Mouse (Mus musculus) lung, adult 18-20 months (tissue): Measurements from ENCODE around the gene Ssx2ip.

Source experiments
- DNase-seq, 2 experiments: peaks; one replicate each; pipeline ENCODE4 v3.0.0; 2022; ENCODE audit warnings: mixed read lengths in 2 of 2

The Ssx2ip gene

GRCm38 (mm10) chr3:146404311-146405201 is at the start of gene Ssx2ip:
Gene Ssx2ip, plus strand, starts transcription at chr3:146404642.
- DNase-seq: peak; percentile 94 to 95

GRCm38 (mm10) chr3:146355146-146355545 is 49.3 kb upstream of the Ssx2ip start:
- no peak for DNase-seq

GRCm38 (mm10) chr3:146365471-146365870 is 39.0 kb upstream of the Ssx2ip start:
- DNase-seq: no peak

GRCm38 (mm10) chr3:146367058-146367457 is 37.4 kb upstream of the Ssx2ip start:
- DNase-seq: no peak

DNA sequence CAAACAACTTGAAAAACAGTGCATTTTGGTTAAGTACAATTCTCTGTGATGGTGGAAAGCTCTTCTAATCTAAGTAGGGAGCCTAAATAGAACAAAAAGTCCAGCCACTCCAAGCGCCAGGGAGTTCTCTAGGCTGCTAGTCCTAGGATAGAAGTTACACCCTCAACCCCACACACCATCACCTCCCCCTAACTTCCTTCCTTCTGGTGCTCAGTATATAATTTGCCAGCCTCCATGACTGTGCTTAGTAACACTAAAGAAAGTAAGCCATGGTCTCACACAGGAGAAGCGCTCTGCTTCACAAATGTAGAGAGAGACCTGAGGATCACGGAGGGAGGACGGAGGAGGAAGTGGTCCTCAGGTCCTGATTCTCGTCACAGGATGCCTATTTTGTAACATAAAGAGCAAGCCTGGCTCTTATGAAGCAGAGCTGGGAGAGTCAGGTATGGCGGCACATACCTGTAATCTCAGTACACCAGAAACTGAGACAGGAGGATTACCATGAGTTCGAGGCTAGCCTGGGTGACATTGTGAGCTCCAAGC is 33.8 kb upstream of the Ssx2ip start:
- DNase-seq: no peak

GRCm38 (mm10) chr3:146371201-146371600 is 33.2 kb upstream of the Ssx2ip start:
- DNase-seq: no peak

- no peak for DNase-seq
Observed at GRCm38 (mm10) chr3:146374596-146375175, 29.8 kb upstream of the Ssx2ip start.

DNA sequence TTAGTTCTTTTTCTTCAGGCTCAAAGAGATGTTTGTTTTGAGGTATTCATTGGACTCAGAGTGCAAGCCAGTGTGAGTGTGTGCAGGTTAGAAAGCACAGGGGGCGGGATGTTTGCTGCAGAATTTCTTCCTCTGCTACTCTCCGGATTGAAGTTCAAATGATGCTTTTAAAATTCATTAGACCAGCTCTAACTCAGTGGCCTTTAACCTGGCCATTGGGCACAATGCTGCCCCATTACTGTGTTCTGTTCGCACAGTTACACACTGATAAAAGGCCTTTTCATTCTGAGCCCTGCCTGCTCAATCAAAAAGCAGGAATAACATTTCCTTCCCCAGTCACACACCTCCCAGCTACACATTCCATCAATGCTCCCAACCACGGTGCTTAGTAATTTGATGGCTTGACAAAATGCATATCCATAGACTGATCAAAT is 29.2 kb upstream of the Ssx2ip start:
- no peak for DNase-seq

- no peak for DNase-seq
Observed at GRCm38 (mm10) chr3:146376337-146377130, 27.9 kb upstream of the Ssx2ip start.

GRCm38 (mm10) chr3:146377216-146377615 is 27.2 kb upstream of the Ssx2ip start:
- no peak for DNase-seq

- DNase-seq: no peak
Observed at GRCm38 (mm10) chr3:146378753-146379152, 25.7 kb upstream of the Ssx2ip start.

DNA sequence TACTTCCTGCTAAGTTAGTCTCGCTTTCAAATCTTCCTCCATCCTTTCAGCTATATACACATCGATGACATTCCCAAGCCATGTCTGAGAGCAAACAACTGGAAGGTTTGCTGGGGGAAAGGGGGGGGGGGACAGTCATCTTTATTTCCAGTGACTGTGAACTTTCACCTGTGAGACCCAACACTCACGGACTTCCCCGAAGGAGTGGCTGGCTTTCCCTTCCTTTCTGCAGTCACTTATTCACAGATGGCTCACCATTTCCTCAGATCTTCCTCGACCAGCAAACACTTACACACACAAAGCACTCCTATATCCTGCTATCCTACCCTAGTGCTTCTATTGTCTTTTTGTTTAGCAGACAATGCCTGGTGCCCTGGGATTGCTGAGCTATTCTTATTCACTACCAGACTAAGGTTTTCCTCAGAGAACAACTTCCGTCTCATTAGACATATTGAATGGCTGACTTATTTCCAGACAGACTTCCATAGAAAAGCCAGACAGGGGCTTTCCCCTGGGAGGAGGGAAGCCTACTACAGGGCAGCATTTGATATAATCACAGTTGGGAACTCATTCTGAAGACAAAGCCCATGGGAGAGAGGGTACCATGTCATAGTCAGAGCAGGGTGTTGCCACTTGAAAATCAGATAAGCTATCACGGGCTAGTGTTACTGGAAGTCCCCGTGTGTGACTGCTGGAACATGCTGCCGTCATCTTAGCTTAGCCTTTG is 24.5 kb upstream of the Ssx2ip start:
- no peak for DNase-seq

DNA sequence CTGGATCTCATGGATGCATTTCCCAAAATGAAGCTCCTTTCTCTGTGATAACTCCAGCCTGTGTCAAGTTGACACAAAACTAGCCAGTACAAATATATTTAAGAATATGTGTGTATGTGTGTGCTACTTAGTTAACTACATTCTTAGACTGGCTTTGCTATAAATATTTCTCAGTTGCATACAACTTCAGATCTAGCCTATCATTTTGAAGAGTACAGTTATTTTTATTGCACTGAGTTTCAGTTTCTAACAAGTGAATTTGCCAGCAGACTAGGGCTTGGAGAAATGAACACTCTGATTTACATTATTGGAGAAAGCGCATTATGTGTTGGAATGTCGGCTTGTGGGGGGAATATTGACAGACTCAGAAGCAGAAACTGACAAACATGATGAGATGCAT is 23.6 kb upstream of the Ssx2ip start:
- no peak for DNase-seq

- no peak for DNase-seq
Observed at GRCm38 (mm10) chr3:146381471-146381870, 23.0 kb upstream of the Ssx2ip start.

DNA sequence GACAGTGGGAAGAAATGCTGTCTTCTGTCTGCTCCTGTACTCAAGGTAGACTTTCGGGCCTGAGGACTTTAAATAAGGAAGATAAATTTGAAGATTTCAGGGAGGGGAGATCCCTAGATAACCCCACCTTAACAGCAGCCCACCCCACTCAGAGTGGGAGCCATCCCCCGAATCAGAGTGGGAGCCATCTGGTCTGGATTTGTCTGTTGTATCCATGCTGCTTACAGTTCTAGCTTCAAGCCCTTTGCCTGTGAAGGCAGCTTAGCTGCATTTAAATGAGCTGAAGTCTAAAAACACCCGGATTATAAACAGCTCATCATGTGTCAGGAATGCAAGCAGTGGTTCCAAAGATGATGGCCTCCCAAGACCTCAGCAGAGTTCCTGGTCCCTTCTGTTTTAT is 17.6 kb upstream of the Ssx2ip start:
- no peak for DNase-seq

DNA sequence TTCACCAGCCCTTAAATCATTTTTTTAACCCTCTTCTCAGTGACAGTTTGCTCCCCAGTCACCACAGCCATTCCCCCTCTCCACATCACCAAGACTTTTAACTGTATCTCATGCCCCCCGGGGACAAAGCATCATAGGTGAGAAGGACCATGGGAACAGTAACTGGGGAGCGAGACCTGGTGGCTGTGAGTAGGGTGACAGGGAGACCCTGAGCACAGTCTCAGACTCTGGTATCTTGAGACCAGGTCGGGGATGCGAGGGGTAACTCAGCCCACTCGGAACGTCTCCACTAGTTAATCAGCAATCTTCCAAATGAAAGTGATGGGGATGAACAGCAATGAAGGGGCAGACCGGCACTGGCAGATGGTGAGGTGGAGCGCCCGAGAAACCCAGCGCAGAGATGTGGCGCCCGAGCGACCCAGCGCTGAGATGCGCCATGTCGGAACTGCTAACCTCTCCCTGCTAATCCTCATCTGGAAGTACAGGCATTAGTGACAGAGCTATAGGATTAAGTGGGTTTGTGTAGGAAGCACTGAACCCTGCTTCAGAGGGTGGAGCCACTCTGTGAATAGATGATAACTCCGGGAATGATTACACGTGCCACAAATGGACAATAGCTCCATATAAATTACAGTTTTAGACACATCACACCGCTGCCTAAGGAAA is 11.7 kb upstream of the Ssx2ip start:
- DNase-seq: no peak

DNA sequence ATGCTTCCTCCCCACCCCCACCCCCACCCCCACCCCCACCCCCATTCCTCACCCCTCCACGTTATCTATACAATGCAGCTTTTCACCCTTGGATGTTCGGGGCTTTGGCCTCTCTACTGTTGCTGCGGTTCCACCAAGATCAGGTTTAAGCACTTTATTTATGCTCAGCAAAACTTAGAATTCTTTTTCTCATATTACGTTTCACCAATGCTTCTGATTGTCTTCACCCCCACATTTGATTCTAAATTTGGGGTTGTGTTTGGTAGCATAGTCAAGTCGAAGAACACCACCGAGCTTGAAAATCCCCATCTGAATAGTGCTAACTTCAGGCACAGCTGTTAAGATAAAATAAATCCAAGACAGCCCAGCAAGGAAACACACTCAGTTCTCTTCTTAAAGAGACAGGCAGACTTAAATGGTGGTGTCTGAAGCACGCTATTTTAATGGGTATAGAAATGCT is 10.8 kb upstream of the Ssx2ip start:
- DNase-seq: no peak

DNA sequence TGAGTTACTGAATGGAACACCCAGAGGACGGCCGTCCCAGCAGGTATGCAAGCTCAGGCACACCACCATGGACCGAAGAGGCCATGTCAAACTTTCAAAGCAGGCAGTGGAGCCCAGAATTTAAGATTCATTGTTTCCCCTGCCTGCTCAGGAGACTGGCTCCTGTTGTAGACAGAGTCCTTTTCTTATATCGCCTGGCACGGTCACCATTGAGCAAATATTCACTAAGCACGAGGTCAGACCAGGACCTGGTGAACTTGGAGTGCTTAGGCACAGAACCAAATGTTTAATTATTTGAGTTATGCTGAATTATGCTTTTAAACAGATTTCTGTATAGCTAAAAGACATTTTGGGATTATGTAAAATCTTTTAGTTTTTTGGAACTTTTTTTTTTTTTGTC is 8.2 kb upstream of the Ssx2ip start:
- DNase-seq: no peak

DNA sequence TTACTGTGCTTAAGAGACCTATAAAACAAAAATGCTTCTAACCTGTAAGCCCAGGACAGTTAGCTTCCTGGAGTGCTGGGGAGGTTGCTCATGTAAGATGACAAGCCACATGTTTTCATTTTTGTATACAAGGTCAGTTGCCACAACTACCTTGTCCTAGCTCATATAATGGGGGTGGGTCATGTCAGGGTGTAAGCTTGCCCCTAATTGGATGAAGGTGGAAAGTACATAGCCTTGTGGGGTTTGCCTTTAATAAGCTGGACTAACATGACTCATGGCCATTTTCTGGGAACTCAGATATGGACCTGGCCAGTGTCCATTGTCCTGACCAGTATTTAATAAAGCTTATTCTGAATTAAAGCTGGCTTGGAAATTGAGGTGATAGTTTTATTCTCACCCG is 7.5 kb upstream of the Ssx2ip start:
- no peak for DNase-seq

GRCm38 (mm10) chr3:146397847-146398246 is 6.6 kb upstream of the Ssx2ip start:
- no peak for DNase-seq

GRCm38 (mm10) chr3:146399203-146399602 is 5.2 kb upstream of the Ssx2ip start:
- DNase-seq: no peak

DNA sequence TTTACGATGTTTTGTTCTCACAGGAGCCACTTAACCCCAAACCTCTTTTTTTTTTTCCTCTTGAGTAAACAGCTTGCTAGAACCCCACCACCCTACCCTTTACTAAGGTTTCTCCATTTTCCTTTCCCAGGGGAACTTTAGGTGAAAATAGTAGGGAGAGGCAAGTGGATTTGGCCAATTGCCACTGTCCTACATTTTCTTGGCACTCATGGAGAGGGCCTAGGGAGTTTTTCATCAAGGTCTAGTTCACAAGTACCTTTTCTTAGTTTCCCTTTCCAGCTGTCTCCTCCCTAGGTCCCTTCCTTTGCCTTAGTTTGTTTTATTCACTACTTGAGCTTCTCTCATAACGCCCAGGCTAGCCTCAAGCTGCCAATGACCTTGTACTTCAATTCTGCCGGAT is 672 bp upstream of the Ssx2ip start:
- peak in 1 of 2 experiments; percentile 44 for DNase-seq
